Mouse (Mus musculus) myocyte (in vitro differentiated cells): Measurements from ENCODE around the gene Uqcrq. TPM values are rescaled to one million over a fixed set of nuclear protein-coding genes. Genes with fewer than 3 reads are reported as not detected.

Experiments
- H3K27me3 ChIP-seq: one replicate; pipeline ENCODE4 v1.6.1; 2011; ENCODE audit not compliant: control insufficient read depth, insufficient read depth, insufficient read length
- H3K36me3 ChIP-seq: one replicate; pipeline ENCODE4 v1.6.1; 2011; ENCODE audit not compliant: control insufficient read depth, insufficient read depth
- H3K4me2 ChIP-seq: one replicate; pipeline ENCODE4 v1.6.1; 2011; ENCODE audit warnings: low read depth, control low read depth
- H3K4me3 ChIP-seq: one replicate; pipeline ENCODE4 v1.5.1; 2011; ENCODE audit warnings: mild to moderate bottlenecking, control low read depth, moderate library complexity
- H3K79me2 ChIP-seq: one replicate; pipeline ENCODE4 v1.6.1; 2011; ENCODE audit not compliant: control insufficient read depth, insufficient read depth
- H3ac ChIP-seq: one replicate; pipeline ENCODE4 v1.6.1; 2011; ENCODE audit not compliant: control insufficient read depth, insufficient read length
- CEBPB ChIP-seq: IDR thresholded peaks from 2 replicates; pipeline ENCODE4 v1.6.1; 2011; ENCODE audit warnings: mild to moderate bottlenecking, moderate library complexity; ENCODE audit not compliant: poor library complexity, insufficient read depth, severe bottlenecking
- E2F4 ChIP-seq: IDR thresholded peaks from one replicate; pipeline ENCODE4 v1.6.1; 2011; ENCODE audit warnings: mild to moderate bottlenecking, control low read depth, moderate library complexity; ENCODE audit not compliant: insufficient read depth
- MAX ChIP-seq: IDR thresholded peaks from one replicate; pipeline ENCODE4 v1.6.1; 2011; ENCODE audit warnings: low read depth, mild to moderate bottlenecking, control low read depth
- MYOD1 ChIP-seq, 3 experiments: IDR thresholded peaks; one replicate each; pipeline ENCODE4 v1.6.1; 2011; ENCODE audit warnings: control low read depth in 2 of 3, low read depth in 2 of 3, mild to moderate bottlenecking in 2 of 3, moderate library complexity in 1 of 3; ENCODE audit not compliant: insufficient read length in 2 of 3, control insufficient read depth in 1 of 3
- MYOG ChIP-seq, 3 experiments: IDR thresholded peaks; one replicate each; pipeline ENCODE4 v1.6.1; 2011; ENCODE audit warnings: control low read depth in 2 of 3, low read depth in 2 of 3, mild to moderate bottlenecking in 2 of 3; ENCODE audit not compliant: insufficient read length in 2 of 3, control insufficient read depth in 1 of 3, insufficient read depth in 1 of 3
- POLR2A ChIP-seq: IDR thresholded peaks from one replicate; pipeline ENCODE4 v1.6.1; 2011; ENCODE audit warnings: low read depth, mild to moderate bottlenecking, control low read depth, moderate library complexity; ENCODE audit not compliant: insufficient read length
- POLR2AphosphoS2 ChIP-seq: IDR thresholded peaks from one replicate; pipeline ENCODE4 v1.6.1; 2011; ENCODE audit warnings: low read depth, control low read depth; ENCODE audit not compliant: insufficient read length
- REST ChIP-seq: IDR thresholded peaks from one replicate; pipeline ENCODE4 v1.6.1; 2011; ENCODE audit warnings: mild to moderate bottlenecking, control low read depth, moderate library complexity; ENCODE audit not compliant: insufficient read depth, insufficient read length
- SRF ChIP-seq: IDR thresholded peaks from one replicate; pipeline ENCODE4 v1.6.1; 2011; ENCODE audit warnings: low read depth; ENCODE audit not compliant: control insufficient read depth, insufficient read length
- TCF12 ChIP-seq: IDR thresholded peaks from one replicate; pipeline ENCODE4 v1.6.1; 2011; ENCODE audit warnings: mild to moderate bottlenecking, control low read depth; ENCODE audit not compliant: poor library complexity, insufficient read depth, severe bottlenecking
- TCF3 ChIP-seq: IDR thresholded peaks from one replicate; pipeline ENCODE4 v1.6.1; 2011; ENCODE audit warnings: low read depth, control low read depth; ENCODE audit not compliant: insufficient read length
- USF1 ChIP-seq: IDR thresholded peaks from one replicate; pipeline ENCODE4 v1.6.1; 2011; ENCODE audit warnings: low read depth, mild to moderate bottlenecking, control low read depth, moderate library complexity
- polyA plus RNA-seq: library from polyadenylated mRNA; unstranded; fragments of >200 nt; fragmentation: generic; extraction: Trizol; gene quantifications from one replicate; pipeline ENCODE4 v1.2.1, GENCODE M21; 2012; ENCODE audit warnings: missing spikeins

Uqcrq gene
- polyA plus RNA-seq, result 1,153 TPM

DNA sequence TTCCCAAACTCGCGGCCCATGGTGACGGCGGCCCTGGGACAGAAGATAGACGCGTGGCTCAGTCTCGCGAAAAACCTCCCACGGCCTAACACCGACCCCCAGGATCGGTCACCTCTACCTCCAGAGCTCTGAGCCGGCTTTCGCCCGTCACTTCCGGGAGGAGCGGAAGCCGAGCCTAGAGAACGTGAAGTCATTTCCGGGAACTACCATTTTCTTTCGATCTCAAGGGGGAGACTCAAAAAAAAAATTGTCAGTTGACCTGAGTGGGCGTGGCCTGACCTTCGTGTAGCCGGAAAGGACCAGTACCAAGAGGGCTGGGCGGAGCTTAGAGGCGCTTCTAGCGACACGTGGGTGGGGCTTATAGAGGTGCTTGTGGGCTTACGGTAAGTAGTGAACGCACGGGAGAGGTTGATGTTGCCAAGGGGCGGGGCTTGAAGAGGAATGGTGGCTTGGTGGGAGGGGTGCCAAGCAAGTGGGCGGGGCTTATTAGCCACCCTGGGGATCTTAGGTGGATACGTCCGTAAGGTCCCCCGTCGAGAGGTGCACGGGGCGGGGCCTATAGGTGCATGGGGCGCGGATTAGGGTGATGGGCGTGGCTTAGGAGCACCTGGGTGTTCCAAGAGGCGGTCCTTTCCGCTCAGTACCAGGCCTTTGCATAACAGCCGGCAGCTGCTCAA is at the start of gene Uqcrq, which contains the start of gene Gdf9:
Gene Uqcrq, minus strand, starts transcription at position 162 of the 677 bp plus-strand sequence.
Gene Gdf9, plus strand, starts transcription at position 354 of the 677 bp plus-strand sequence.
- peak within 1 kb of the TSS; percentile 99 for H3K4me2 ChIP-seq
- H3K27me3 ChIP-seq, result no peaks in the 10 kb centered on the region
- peak within 1 kb of the TSS; percentile 86 for H3K4me3 ChIP-seq
- peak within 1 kb of the TSS; percentile 97 for H3ac ChIP-seq
- H3K36me3 ChIP-seq, result peaks cover 14% of the 10 kb centered on the region
- H3K79me2 ChIP-seq, result peaks cover 19% of the 10 kb centered on the region
- TF ChIP-seq USF1 (peak; percentile 70), SRF (peak; percentile 12), POLR2A (peak; percentile 60), TCF12 (no peak), POLR2AphosphoS2 (peak; percentile 82), MYOD1 (IDR thresholded peaks at IDR 0.05; ENCODE audit: control insufficient read depth in 1 of 3, insufficient read length in 2 of 3, low read depth in 2 of 3) (no peak)

DNA sequence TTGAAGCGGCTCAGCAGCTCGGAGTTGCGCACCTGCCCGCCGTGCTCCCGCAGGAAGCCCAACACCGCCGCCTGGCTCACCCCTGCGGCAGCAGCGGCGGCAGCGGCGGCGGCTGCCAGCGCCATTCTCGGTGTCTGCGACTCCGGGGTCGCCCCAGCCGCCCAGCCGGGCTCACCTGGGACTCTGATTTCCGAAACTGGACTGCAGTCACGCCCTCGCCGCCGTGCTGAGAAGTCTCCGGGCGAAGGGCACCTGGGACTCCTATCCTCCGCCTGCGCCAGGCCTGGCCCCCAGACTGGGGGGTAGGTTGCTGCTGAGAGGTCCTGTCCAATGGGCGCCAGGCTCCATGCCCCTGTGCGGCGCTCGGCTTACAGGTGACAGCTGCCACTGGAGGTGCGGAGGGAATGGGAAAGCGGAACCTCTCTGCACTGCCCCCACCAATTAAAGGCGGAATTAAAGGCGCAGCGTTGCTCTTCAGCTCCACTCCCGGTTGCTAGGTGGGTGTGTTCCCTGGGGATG is 49.2 kb upstream of the Uqcrq start, which contains the start of the genes Gm9945 and Sowaha:
Gene Gm9945, plus strand, starts transcription at position 384 of the 519 bp plus-strand sequence.
Gene Sowaha, minus strand, starts transcription at position 492 of the 519 bp plus-strand sequence.
- no peak within 1 kb of the TSS for H3K4me2 ChIP-seq
- TF ChIP-seq MAX, result no peak
- no peak for TF ChIP-seq REST
- TF ChIP-seq POLR2AphosphoS2, result no peak
- TF ChIP-seq TCF12, result no peak
- TF ChIP-seq SRF, result no peak
- no peak for TF ChIP-seq MYOG (IDR thresholded peaks at IDR 0.05; ENCODE audit: control insufficient read depth in 1 of 3, insufficient read depth in 1 of 3, insufficient read length in 2 of 3, low read depth in 2 of 3)
- no peak for TF ChIP-seq E2F4
- TF ChIP-seq TCF3, result no peak
- no peak for TF ChIP-seq POLR2A
- H3K36me3 ChIP-seq, result no peaks in the 10 kb centered on the region
- no peaks in the 10 kb centered on the region for H3K79me2 ChIP-seq
- H3K4me3 ChIP-seq, result no peak within 1 kb of the TSS
- H3K27me3 ChIP-seq, result peaks cover under 1% of the 10 kb centered on the region
- no peak within 1 kb of the TSS for H3ac ChIP-seq

DNA sequence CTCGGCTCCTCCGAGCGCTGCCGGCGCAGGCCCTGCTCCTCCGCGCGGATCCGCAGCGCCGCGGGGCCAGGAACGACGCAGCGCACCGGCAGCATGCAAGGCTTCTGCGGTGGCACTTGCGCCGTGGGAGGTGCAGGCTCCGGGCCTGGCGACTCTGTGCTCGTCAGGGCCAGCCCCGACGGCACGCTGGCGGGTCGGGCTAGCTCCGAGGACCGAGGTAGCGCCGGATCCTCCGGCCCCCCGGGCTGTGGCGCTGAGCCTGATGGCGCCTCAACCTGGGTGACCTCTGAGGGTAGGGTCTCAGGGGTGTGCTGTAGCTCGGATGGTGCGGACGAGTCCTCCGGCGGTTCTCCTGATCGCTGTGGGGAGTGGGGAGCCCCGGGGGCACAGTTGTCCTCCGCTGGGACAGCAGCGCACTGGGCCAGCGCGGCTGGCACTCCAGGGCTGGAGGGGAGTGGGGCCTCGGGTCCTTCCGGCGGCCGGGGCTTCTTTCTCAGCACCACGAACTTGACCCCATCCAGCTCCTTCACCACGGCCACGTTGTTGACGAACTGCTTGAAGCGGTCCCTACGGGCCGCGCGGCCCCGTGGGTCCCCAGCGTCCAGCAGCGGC is 48.6 kb upstream of the Uqcrq start:
- H3K4me3 ChIP-seq, result no peak overlapping the region

DNA sequence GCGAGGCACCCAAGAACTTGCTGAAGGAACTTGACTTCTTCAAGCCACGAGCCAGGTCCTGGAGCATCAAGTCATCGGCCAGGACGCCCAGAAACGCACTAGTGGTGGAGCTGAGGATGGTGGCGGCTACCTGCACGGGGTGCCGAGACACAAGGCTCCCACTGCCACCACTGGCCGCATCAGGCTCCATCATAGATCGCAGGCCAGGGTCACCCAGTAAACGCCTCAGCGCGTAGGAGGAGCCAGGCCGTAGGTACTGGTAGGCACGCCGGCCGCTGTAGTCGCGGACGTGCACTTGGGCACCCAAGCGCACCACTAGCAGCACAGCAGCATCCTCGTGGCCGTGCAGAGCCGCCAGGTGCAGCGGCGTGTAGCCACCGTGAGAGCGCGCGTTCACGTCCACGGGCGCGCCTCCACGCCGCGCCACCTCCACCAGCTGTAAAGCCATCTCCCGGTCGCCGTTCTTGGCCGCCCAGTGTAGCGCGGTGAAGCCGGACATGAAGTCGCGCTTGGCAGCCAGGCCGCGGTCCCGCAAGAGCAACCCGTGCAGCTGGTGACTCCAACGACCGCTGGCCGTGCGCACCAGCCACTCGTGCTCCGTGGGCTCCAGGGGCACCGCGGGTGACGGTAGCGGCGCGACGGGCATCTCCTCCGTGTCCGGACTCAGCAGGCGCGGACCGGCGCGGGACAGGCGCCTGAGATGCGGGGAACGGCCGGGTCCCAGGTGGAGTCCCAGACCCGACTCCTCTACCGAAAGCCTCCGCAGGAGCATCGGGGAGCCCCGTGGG is 47.9 kb upstream of the Uqcrq start:
- no peak for TF ChIP-seq E2F4
- TF ChIP-seq SRF, result no peak
- no peak for TF ChIP-seq MYOG (IDR thresholded peaks at IDR 0.05; ENCODE audit: control insufficient read depth in 1 of 3, insufficient read depth in 1 of 3, insufficient read length in 2 of 3, low read depth in 2 of 3)
- no peak for TF ChIP-seq MYOD1 (IDR thresholded peaks at IDR 0.05; ENCODE audit: control insufficient read depth in 1 of 3, insufficient read length in 2 of 3, low read depth in 2 of 3)
- Histone ChIP-seq H3K4me2 (no peak overlapping the region), H3K27me3 (peaks cover 12% of the 10 kb centered on the region), H3K4me3 (no peak overlapping the region), H3K79me2 (no peaks in the 10 kb centered on the region), H3K36me3 (no peaks in the 10 kb centered on the region), H3ac (no peak overlapping the region)

More for the DNA sequence above, 48.6 kb upstream of the Uqcrq start:
- H3ac ChIP-seq, result no peak overlapping the region
- no peaks in the 10 kb centered on the region for H3K36me3 ChIP-seq
- no peak for TF ChIP-seq REST
- no peak for TF ChIP-seq POLR2A
- H3K79me2 ChIP-seq, result no peaks in the 10 kb centered on the region
- H3K27me3 ChIP-seq, result peaks cover 6% of the 10 kb centered on the region
- H3K4me2 ChIP-seq, result no peak overlapping the region

DNA sequence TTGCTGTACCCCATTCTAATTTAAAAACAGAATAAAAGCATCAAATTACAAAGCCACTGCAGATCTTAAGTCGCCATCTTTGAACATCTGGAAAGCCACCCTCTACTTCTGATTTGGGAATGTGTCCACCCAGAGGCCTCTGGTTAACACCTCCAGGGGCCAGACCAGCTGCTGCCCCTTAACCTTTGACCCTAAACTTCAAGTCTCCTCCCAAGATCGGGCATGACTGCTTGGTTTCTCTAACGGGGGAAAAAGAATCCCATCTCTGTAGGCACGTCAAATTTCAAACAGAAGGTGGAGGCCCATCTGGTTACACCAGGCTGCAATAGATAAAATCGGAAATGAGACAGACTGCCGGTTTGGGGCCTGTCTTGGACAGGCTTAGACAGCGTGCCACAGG is 47.2 kb upstream of the Uqcrq start:
- no peaks in the 10 kb centered on the region for H3K36me3 ChIP-seq
- H3K27me3 ChIP-seq, result peaks cover 12% of the 10 kb centered on the region
- H3ac ChIP-seq, result no peak overlapping the region
- H3K4me3 ChIP-seq, result no peak overlapping the region
- H3K4me2 ChIP-seq, result no peak overlapping the region
- TF ChIP-seq POLR2AphosphoS2 (no peak), CEBPB (no peak), REST (no peak), POLR2A (no peak), SRF (no peak), MYOD1 (IDR thresholded peaks at IDR 0.05; ENCODE audit: control insufficient read depth in 1 of 3, insufficient read length in 2 of 3, low read depth in 2 of 3) (no peak), TCF3 (no peak)
- no peaks in the 10 kb centered on the region for H3K79me2 ChIP-seq
